Mouse (Mus musculus) gastrocnemius, adult 8-10 months (tissue): ENCODE results near the gene Csf2rb2. TPM values are rescaled to one million over a fixed set of nuclear protein-coding genes. Genes with fewer than 3 reads are reported as not detected.
"Not testable (repeated sequence)": the region's sequence is repeated elsewhere in the genome, so short reads cannot be mapped to it uniquely, and the experiment has no call there.

ENCODE experiments used
- DNase-seq, 2 experiments: peaks; one replicate each; pipeline ENCODE4 v3.0.0; 2022; ENCODE audit warnings: low spot score in 2 of 2
- total RNA-seq, 4 experiments: library from RNA; stranded (reverse); gene quantifications; 2 replicates each; pipeline ENCODE4 v1.2.4; 2022

Gene Csf2rb2
- total RNA-seq, 4 experiments from 2014 or later = 0.39 to 0.56 (median 0.43) TPM

GRCm38 (mm10) chr15:78318338-78319171, 13.0 kb upstream of the Csf2rb2 start:
- DNase-seq = not testable (repeated sequence)

- not testable (repeated sequence) for DNase-seq
Observed at GRCm38 (mm10) chr15:78313659-78314058, 8.1 kb upstream of the Csf2rb2 start.

- DNase-seq = not testable (repeated sequence)
Observed at GRCm38 (mm10) chr15:78312421-78313233, 7.1 kb upstream of the Csf2rb2 start.

- DNase-seq = no peak
Observed at GRCm38 (mm10) chr15:78310971-78311370, 5.5 kb upstream of the Csf2rb2 start.

GRCm38 (mm10) chr15:78309865-78310264, 4.3 kb upstream of the Csf2rb2 start:
- DNase-seq = no peak

- DNase-seq = no peak
Observed at GRCm38 (mm10) chr15:78303665-78304233, 1.8 kb downstream of the Csf2rb2 start.

- no peak for DNase-seq
Observed at GRCm38 (mm10) chr15:78302718-78303117, 2.8 kb downstream of the Csf2rb2 start.

- no peak for DNase-seq
Observed at GRCm38 (mm10) chr15:78300773-78301172, 4.7 kb downstream of the Csf2rb2 start.

- no peak for DNase-seq
Observed at GRCm38 (mm10) chr15:78299641-78300040, 5.9 kb downstream of the Csf2rb2 start.

GRCm38 (mm10) chr15:78298558-78298957, 7.0 kb downstream of the Csf2rb2 start:
- no peak for DNase-seq

GRCm38 (mm10) chr15:78293716-78294115, 11.8 kb downstream of the Csf2rb2 start:
- no peak for DNase-seq

- DNase-seq = not testable (repeated sequence)
Observed at GRCm38 (mm10) chr15:78293228-78293627, 12.3 kb downstream of the Csf2rb2 start.

- not testable (repeated sequence) for DNase-seq
Observed at GRCm38 (mm10) chr15:78289775-78290174, 15.7 kb downstream of the Csf2rb2 start.

- no peak for DNase-seq
Observed at GRCm38 (mm10) chr15:78287941-78288340, 17.6 kb downstream of the Csf2rb2 start.

GRCm38 (mm10) chr15:78278308-78278707, 27.2 kb downstream of the Csf2rb2 start:
- DNase-seq = no peak

- DNase-seq = no peak
Observed at GRCm38 (mm10) chr15:78271208-78271607, 34.3 kb downstream of the Csf2rb2 start.

- no peak for DNase-seq
Observed at GRCm38 (mm10) chr15:78267865-78268264, 37.7 kb downstream of the Csf2rb2 start.

- DNase-seq = no peak
Observed at GRCm38 (mm10) chr15:78267441-78267840, 38.1 kb downstream of the Csf2rb2 start.

- no peak for DNase-seq
Observed at GRCm38 (mm10) chr15:78263286-78263685, 42.2 kb downstream of the Csf2rb2 start.

- DNase-seq = no peak
Observed at GRCm38 (mm10) chr15:78260668-78261333, 44.7 kb downstream of the Csf2rb2 start.

- no peak for DNase-seq
Observed at GRCm38 (mm10) chr15:78258246-78258865, 47.2 kb downstream of the Csf2rb2 start.
